Mouse (Mus musculus) left cerebral cortex, postnatal 14 days (tissue): Measurements from ENCODE around the gene Gfpt1. TPM values are rescaled to one million over a fixed set of nuclear protein-coding genes. Genes with fewer than 3 reads are reported as not detected.
A peak's percentile ranks its signal among the peaks of the same experiment; 100 is the strongest.
"Not testable (repeated sequence)": the region's sequence is repeated elsewhere in the genome, so short reads cannot be mapped to it uniquely, and the experiment has no call there.

Experiments
- DNase-seq, 2 experiments: peaks; one replicate each; pipeline ENCODE4 v3.0.0; 2021 to 2022; ENCODE audit warnings: low spot score in 2 of 2, mixed read lengths in 1 of 2
- intact Hi-C: fragments of 180-260 bp; cut with DNase I; formaldehyde crosslinking; loops from one replicate; pipeline ENCODE4 v1.15.1; 2025
- total RNA-seq, 2 experiments: library from RNA; stranded (reverse); gene quantifications; 2 replicates each; pipeline ENCODE4 v1.2.3; 2021

Gfpt1 gene
- total RNA-seq, 2 experiments from 2014 or later, result 56.3 to 57.5 TPM

GRCm38 (mm10) chr6:87037826-87038620 is 4.6 kb upstream of the Gfpt1 start:
- intact Hi-C loops, result no loop called here

DNA sequence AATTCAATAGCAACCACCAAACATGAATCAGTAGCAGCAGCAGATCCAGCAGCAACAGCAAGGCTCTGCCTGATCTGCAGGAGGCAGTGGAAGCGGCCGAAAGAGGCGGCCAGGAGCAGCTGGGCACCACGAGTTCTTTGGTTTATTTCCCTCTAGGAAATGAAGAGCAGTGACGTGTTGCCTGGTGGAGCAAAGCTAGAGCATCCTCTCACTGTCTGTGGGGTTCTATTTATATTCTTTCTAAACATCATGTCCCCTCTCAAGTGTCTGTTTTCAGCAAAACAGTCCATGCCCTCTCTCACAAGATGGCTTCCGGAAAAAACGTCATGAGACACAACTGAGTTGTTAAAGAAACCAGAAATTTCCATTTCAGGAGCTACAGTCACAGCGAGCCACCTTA is 3.5 kb upstream of the Gfpt1 start:
- no peak for DNase-seq
- intact Hi-C loops, result no loop called here

More at GRCm38 (mm10) chr6:87037826-87038620, 4.6 kb upstream of the Gfpt1 start:
- no peak for DNase-seq

DNA sequence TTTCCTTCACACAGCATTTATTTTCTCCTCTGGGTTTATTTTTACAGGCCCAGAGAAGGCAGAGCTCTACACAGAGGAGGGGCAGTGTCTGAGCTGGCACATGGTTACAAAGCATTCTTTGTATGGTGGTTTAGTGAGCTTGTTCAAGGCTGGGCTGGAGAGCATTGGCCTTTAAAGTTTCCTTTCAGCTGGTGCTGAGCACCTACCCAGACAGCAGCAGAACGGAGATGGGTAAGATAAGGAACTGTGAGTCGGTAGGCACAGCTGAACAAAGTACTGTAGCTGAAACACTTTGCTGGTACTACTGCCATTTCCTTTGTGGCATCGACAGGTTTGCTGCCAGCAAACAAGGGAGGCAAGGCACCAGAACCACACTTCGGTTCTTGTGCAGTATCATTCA is 1.7 kb upstream of the Gfpt1 start:
- DNase-seq, result peak; percentile 30 to 49
- intact Hi-C loops, result no loop called here

- DNase-seq, result no peak
- intact Hi-C loops, result no loop called here
These were observed 1.2 kb upstream of the Gfpt1 start for GRCm38 (mm10) chr6:87041431-87041830.

GRCm38 (mm10) chr6:87042004-87042336 is 676 bp upstream of the Gfpt1 start:
- intact Hi-C loops, result no loop called here
- no peak for DNase-seq

- intact Hi-C loops, result no loop called here
These were observed 478 bp downstream of the Gfpt1 start for GRCm38 (mm10) chr6:87043131-87043516.

GRCm38 (mm10) chr6:87044895-87045294 is 2.2 kb downstream of the Gfpt1 start:
- intact Hi-C loops, result no loop called here
- DNase-seq, result no peak

More at GRCm38 (mm10) chr6:87043131-87043516, 478 bp downstream of the Gfpt1 start:
- no peak for DNase-seq

DNA sequence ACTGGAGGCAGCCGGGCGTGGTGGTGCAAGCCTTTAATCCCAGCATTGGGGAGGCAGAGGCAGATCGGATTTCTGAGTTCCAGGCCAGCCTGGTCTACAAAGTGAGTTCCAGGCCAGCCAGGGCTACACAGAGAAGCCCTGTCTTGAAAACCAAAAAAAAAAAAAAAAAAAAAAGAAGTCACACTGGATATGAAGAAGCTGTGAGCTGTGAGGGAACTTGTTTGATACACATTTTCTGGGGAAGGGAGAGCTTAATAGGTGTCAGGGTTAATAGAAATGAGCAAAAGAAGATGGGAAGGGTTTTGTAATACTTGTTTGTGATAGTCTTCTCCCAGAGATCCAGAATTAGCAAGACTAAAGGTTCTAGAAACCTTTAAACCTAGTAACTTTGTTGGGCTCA is 2.9 kb downstream of the Gfpt1 start:
- intact Hi-C loops, result no loop called here
- no peak for DNase-seq

DNA sequence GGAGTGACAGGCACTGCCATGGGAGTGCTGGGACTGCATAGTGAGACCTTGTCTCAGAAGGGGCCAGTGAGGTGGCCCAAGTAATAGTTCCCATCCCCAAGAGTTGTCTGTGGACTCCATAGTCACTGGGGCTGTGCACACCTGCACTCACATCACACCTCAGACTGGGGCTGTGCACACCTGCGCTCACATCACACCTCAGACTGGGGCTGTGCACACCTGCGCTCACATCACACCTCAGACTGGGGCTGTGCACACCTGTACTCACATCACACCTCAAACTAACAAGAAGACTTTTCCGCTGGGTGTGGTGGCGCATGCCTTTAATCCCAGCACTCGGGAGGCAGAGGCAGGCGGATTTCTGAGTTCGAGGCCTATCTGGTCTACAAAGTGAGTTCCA is 6.1 kb downstream of the Gfpt1 start:
- DNase-seq, intact Hi-C loops: not testable (repeated sequence)

- intact Hi-C loops, result no loop called here
- DNase-seq, result peak; percentile 12 to 23
These were observed 9.3 kb downstream of the Gfpt1 start for GRCm38 (mm10) chr6:87051886-87052425.

GRCm38 (mm10) chr6:87054193-87054592 is 11.5 kb downstream of the Gfpt1 start:
- DNase-seq, result no peak
- intact Hi-C loops, result no loop called here

DNA sequence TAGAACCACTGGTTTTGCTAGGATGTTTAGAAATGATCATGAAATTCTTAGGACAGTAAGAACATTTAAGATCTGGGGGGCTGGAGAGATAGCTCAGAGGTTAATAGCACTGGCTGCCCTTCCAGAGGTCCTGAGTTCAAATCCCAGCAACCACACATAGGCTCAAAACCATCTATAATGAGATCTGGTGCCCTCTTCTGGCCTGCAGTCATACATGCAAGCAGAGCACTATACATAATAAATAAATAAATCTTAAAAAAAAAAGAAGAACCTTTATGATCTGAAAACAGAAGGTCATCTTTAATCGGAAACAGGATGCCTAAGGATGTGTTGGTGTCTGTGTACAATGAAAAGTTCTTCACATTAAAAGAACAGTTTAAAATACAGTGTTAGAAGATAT is 17.1 kb downstream of the Gfpt1 start:
- intact Hi-C loops, result no loop called here
- no peak for DNase-seq

- intact Hi-C loops, result no loop called here
- DNase-seq, result no peak
These were observed 20.9 kb downstream of the Gfpt1 start for GRCm38 (mm10) chr6:87063586-87063985.

GRCm38 (mm10) chr6:87068209-87068608 is 25.6 kb downstream of the Gfpt1 start:
- DNase-seq, result no peak
- intact Hi-C loops, result no loop called here

DNA sequence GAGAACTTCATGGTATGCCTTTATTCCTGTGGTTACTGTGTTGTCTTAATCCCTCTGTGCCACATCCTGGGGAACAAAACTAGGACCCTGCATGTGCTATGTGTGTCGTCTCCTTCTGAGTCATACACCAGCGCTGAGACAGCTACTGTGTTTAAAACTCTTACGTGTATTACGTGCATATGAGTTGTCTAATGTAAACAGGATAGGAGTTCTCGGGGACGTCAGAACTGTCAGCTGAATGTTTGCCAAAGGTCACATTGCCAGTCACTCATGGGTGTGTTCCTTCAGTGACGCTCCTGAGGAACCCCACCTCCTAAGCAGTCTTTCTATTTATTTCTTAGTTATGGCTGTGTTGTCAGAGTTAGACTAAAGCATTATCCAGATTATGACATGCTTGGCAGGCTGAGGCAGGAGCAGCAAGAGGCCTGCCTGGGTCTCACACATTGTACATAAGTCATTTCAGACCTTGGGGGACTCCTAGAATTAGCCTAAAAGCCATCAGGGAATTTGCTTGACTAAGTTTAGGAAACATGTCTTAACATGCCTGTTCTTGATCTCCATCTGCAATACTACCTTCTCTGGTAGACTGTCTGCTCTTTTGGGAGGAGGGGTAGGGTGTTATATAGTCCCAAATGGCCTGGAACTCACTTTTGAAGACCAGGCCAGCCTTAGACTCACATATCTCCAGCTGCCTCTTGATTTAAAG is 26.7 kb downstream of the Gfpt1 start:
- intact Hi-C loops, result no loop called here
- DNase-seq, result no peak

- intact Hi-C loops, result no loop called here
These were observed 28.0 kb downstream of the Gfpt1 start for GRCm38 (mm10) chr6:87070641-87071040.

DNA sequence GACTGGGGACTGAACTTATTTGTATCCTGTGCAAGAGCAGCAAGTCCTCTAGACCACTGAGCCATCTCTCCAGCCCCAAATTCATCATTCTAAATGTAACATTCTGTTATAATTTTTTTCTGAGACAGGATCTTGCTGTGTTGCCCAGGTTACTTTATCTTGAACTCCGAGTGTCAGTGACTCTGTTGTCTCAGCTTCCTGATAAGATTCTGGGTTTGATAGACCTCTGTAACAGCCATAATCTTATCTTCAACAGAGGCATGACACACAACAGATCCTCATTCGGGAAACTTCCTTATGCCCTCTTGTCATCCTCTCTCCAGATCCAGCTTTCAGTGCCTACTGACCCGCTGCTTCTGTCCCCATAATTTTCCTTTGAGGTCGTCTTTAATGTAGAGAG is 30.1 kb downstream of the Gfpt1 start:
- DNase-seq, result no peak
- intact Hi-C loops, result no loop called here

More at GRCm38 (mm10) chr6:87070641-87071040, 28.0 kb downstream of the Gfpt1 start:
- DNase-seq, result no peak

GRCm38 (mm10) chr6:87075092-87075685 is 32.5 kb downstream of the Gfpt1 start:
- DNase-seq, result no peak

GRCm38 (mm10) chr6:87079457-87079856 is 36.8 kb downstream of the Gfpt1 start:
- intact Hi-C loops, result no loop called here
- DNase-seq, result no peak

More at GRCm38 (mm10) chr6:87075092-87075685, 32.5 kb downstream of the Gfpt1 start:
- intact Hi-C loops, result no loop called here

- DNase-seq, result no peak
- intact Hi-C loops, result no loop called here
These were observed 42.4 kb downstream of the Gfpt1 start for GRCm38 (mm10) chr6:87085026-87085425.
